ENCODE assay signal across 8 mouse cellular contexts in the genomic region with DNA sequence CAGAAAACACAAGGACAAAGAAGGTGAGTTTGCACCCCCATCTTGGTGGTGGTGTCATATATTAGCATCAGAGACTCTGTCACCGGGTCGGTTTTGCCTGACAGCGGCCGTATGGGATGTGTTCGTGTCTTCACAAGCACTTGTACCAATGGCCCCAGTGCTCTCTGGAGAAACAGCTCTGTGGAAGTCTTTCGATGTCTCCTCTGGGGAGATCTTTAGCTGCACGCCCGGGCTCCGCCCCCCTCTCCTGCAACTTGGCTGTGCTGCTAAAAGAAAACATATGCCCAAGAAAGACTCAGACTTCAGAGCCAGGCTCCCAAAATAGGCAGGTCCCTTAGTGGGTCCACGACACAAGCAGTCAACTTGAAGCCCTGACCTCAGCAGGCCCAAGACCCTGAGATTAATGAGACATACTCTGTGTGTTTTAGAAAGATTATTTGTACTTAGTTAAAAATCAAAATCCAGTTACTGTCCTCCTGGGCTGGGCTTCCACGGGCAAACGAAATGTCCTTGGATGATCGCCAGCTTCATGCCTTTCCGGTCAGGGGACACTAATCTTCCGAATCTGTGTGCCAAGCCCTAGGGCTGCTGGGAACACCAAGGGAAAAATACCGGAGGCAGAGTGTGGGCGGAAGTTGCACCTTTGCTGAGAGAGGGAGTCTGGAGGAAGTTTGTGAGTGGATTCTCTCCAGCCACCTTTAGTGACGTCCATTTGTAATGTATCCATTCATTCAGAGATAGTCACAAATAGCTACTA. TPM values are rescaled to one million over a fixed set of nuclear protein-coding genes. Genes with fewer than 3 reads are reported as not detected.
A peak's percentile ranks its signal among the peaks of the same experiment; 100 is the strongest.
DNase-seq lines count a peak whose midpoint lies in the region; ATAC-seq and TF ChIP-seq lines count a peak whose summit lies in the region.

No protein-coding gene starts in this region.

- WGBS in forebrain, embryonic 10.5 days: 78% methylated on average over 18 of the region's 18 CpGs
- 73% methylated on average over 18 of the region's 18 CpGs for WGBS in forebrain, embryonic 11.5 days
- WGBS in hindbrain, embryonic 10.5 days: 68% methylated on average over 18 of the region's 18 CpGs

- no peak for ATAC-seq in forebrain, embryonic 11.5 days (replicated peaks; ENCODE audit: low FRiP score)
- ATAC-seq in CD4-positive, CD25-positive, alpha-beta regulatory T cell, adult 4 months: no peak

- no peak overlapping the region for H3K9ac ChIP-seq in forebrain, embryonic 11.5 days (ENCODE audit: low read length)

- H3K4me1 ChIP-seq in forebrain, embryonic 10.5 days: peaks cover 48% of the 10 kb centered on the region
- peaks cover 16% of the 10 kb centered on the region for H3K4me1 ChIP-seq in forebrain, embryonic 11.5 days (replicated peaks; ENCODE audit: control insufficient read depth, insufficient read depth, low read length)
- peaks cover 34% of the 10 kb centered on the region for H3K4me1 ChIP-seq in hindbrain, embryonic 10.5 days (replicated peaks)

- no peaks in the 10 kb centered on the region for H3K36me3 ChIP-seq in forebrain, embryonic 10.5 days (replicated peaks)
- H3K36me3 ChIP-seq in forebrain, embryonic 11.5 days (ENCODE audit: control insufficient read depth, insufficient read depth, low read length): no peaks in the 10 kb centered on the region
- H3K36me3 ChIP-seq in hindbrain, embryonic 10.5 days: no peaks in the 10 kb centered on the region

- no peaks in the 10 kb centered on the region for H3K9me3 ChIP-seq in forebrain, embryonic 10.5 days
- H3K9me3 ChIP-seq in forebrain, embryonic 11.5 days (ENCODE audit: control insufficient read depth, low read length): no peaks in the 10 kb centered on the region
- no peaks in the 10 kb centered on the region for H3K9me3 ChIP-seq in hindbrain, embryonic 10.5 days

- H3K4me3 ChIP-seq in forebrain, embryonic 10.5 days: no peak overlapping the region
- no peak overlapping the region for H3K4me3 ChIP-seq in forebrain, embryonic 11.5 days (ENCODE audit: low read depth, low read length)
- H3K4me3 ChIP-seq in hindbrain, embryonic 10.5 days: no peak overlapping the region

- no peak for TF ChIP-seq POLR2A in brain, embryonic 14.5 days (IDR thresholded peaks at IDR 0.05; ENCODE audit: borderline replicate concordance, extremely low read depth, insufficient read depth, insufficient read length, poor library complexity, severe bottlenecking)

- DNase-seq in forebrain, embryonic 10.5 days (ENCODE audit: extremely low spot score, low spot score): no peak
- no peak for DNase-seq in forebrain, embryonic 11.5 days (ENCODE audit: low spot score)
- DNase-seq in brain, embryonic 14.5 days (ENCODE audit: low read depth): peak; percentile 73
- DNase-seq in gastrocnemius, adult 18-20 months (ENCODE audit: low spot score): peak; percentile 89
- DNase-seq in hindbrain, embryonic 10.5 days (ENCODE audit: low spot score): no peak
- DNase-seq in left cerebral cortex, postnatal 25 days (ENCODE audit: low spot score in 2 of 2): peak; percentile 44 to 76
- DNase-seq in ovary, postnatal 14 days (ENCODE audit: low spot score): peak; percentile 61

- H3K27me3 ChIP-seq in forebrain, embryonic 10.5 days (ENCODE audit: poor library complexity, severe bottlenecking): no peaks in the 10 kb centered on the region
- H3K27me3 ChIP-seq in forebrain, embryonic 11.5 days (ENCODE audit: control insufficient read depth, insufficient read depth, low read length): no peaks in the 10 kb centered on the region
- H3K27me3 ChIP-seq in hindbrain, embryonic 10.5 days (ENCODE audit: insufficient read depth, poor library complexity, severe bottlenecking): no peaks in the 10 kb centered on the region

- TF ChIP-seq CTCF in brain, embryonic 14.5 days (IDR thresholded peaks at IDR 0.05; ENCODE audit: borderline replicate concordance, extremely low read depth, insufficient read depth, insufficient read length): no peak

- intact Hi-C loops in left cerebral cortex, postnatal 25 days (cut with DNase I): loop anchor here (5.0 kb wide), 1 partner anchor 43 kb away; no protein-coding TSS in a partner anchor

- peak overlapping the region; percentile 85 for H3K27ac ChIP-seq in forebrain, embryonic 10.5 days
- no peak overlapping the region for H3K27ac ChIP-seq in forebrain, embryonic 11.5 days (ENCODE audit: low read depth, low read length)
- H3K27ac ChIP-seq in hindbrain, embryonic 10.5 days: peak overlapping the region; percentile 31

- H3K4me2 ChIP-seq in forebrain, embryonic 11.5 days (ENCODE audit: low read depth, low read length, severe bottlenecking): no peak overlapping the region

RNA-seq across cellular contexts. Expression of a gene that starts 41.7 kb away (rescaled TPM):
- 46.7 and 47.0 TPM in 2 replicates for polyA plus RNA-seq in forebrain, embryonic 10.5 days (2016; fragmentation: Nextera tagmentation; extraction: Ambion mirVana)
- polyA plus RNA-seq in forebrain, embryonic 11.5 days (2014; fragmentation: Nextera tagmentation; extraction: Ambion mirVana): 84.0 and 90.6 TPM in 2 replicates
- polyA plus RNA-seq in brain, embryonic 14.5 days (2012; rRNA removed): 23.0 and 30.8 TPM in 2 replicates
- 10 to 100 TPM; 16.4 to 16.5 TPM for total RNA-seq in gastrocnemius, adult 18-20 months (2021)
- 49.8 and 49.9 TPM in 2 replicates for polyA plus RNA-seq in hindbrain, embryonic 10.5 days (2016; fragmentation: Nextera tagmentation; extraction: Ambion mirVana)
- total RNA-seq in left cerebral cortex, postnatal 25 days (2021): 100 to 1,000 TPM in 1 of 2 experiments, 10 to 100 TPM in 1; 97.3 to 105 TPM
- 100 to 1,000 TPM; 447 to 643 TPM for polyA plus RNA-seq in CD4-positive, CD25-positive, alpha-beta regulatory T cell, adult 4 months (2017; shearing (Covaris generic))

Comparison
In these comparisons a context has a peak if more than half of its experiments do, and no peak if none do; other contexts are left out.
1. DNase-seq: peak in brain, embryonic 14.5 days (single experiment), gastrocnemius, adult 18-20 months (single experiment), left cerebral cortex, postnatal 25 days (2 of 2) and ovary, postnatal 14 days (single experiment); none in forebrain, embryonic 10.5 days (single experiment), forebrain, embryonic 11.5 days (single experiment) and hindbrain, embryonic 10.5 days (single experiment).